Mouse (Mus musculus) stomach, postnatal 0 days (tissue): ENCODE measurements around the gene Stk38. TPM values are rescaled to one million over a fixed set of nuclear protein-coding genes. Genes with fewer than 3 reads are reported as not detected.

Experiments used
- ATAC-seq: fragments of 200-750 bp; cut with Nextera tagmentation; 2 replicates; pipeline ENCODE4 v1.8.0; 2017; ENCODE audit not compliant: low FRiP score, low TSS enrichment
- DNase-seq: peaks from one replicate; pipeline ENCODE4 v3.0.0-alpha.2; 2016; ENCODE audit warnings: low spot score
- H3K27ac ChIP-seq: fragments of 300-500 bp; sonication (generic); replicated peaks from 2 replicates; pipeline ENCODE4 v1.5.1; 2014; ENCODE audit warnings: mild to moderate bottlenecking, control low read depth
- H3K27me3 ChIP-seq: fragments of 300-500 bp; sonication (generic); 2 replicates; pipeline ENCODE4 v1.6.1; 2014; ENCODE audit warnings: low read length; ENCODE audit not compliant: control insufficient read depth, insufficient read depth
- H3K36me3 ChIP-seq: fragments of 300-500 bp; sonication (generic); 2 replicates; pipeline ENCODE4 v1.6.1; 2014; ENCODE audit warnings: low read length, mixed read lengths; ENCODE audit not compliant: control insufficient read depth, insufficient read depth
- H3K4me1 ChIP-seq: fragments of 300-500 bp; sonication (generic); replicated peaks from 2 replicates; pipeline ENCODE4 v1.6.1; 2014; ENCODE audit warnings: antibody characterized with exemption; ENCODE audit not compliant: control insufficient read depth, insufficient read depth
- H3K4me2 ChIP-seq: fragments of 300-500 bp; sonication (generic); replicated peaks from 2 replicates; pipeline ENCODE4 v1.6.1; 2014; ENCODE audit warnings: low read depth, mild to moderate bottlenecking, control low read depth, moderate library complexity
- H3K4me3 ChIP-seq: fragments of 300-500 bp; sonication (generic); 2 replicates; pipeline ENCODE4 v1.5.1; 2014; ENCODE audit warnings: low read depth, low read length, control low read depth
- H3K9ac ChIP-seq: fragments of 300-500 bp; sonication (generic); 2 replicates; pipeline ENCODE4 v1.6.1; 2014; ENCODE audit warnings: mild to moderate bottlenecking, low read length, control low read depth, mixed read lengths
- H3K9me3 ChIP-seq: fragments of 300-500 bp; sonication (generic); 2 replicates; pipeline ENCODE4 v1.6.1; 2016; ENCODE audit warnings: low read length; ENCODE audit not compliant: control insufficient read depth
- CTCF ChIP-seq: IDR thresholded peaks from 2 replicates; pipeline ENCODE4 v1.5.1; 2016; ENCODE audit warnings: antibody characterized with exemption, low read depth, mild to moderate bottlenecking, moderate library complexity
- EP300 ChIP-seq: optimal IDR thresholded peaks from 2 replicates; pipeline ENCODE3; 2016; ENCODE audit warnings: antibody characterized with exemption
- WGBS: fragments of 180-500 bp; shearing (Covaris S2); extraction: QIAGEN DNeasy Blood & Tissue Kit; methylation state at CpG from one replicate; pipeline ENCODE4 v1.1.7; 2014; 5-methylcytosine and 5-hydroxymethylcytosine counted together
- polyA plus RNA-seq: library from polyadenylated mRNA; unstranded; fragments of >200 nt; fragmentation: Nextera tagmentation; extraction: Ambion mirVana; gene quantifications from 2 replicates; pipeline ENCODE4 v1.2.1, GENCODE M21; 2015

Gene Stk38
- polyA plus RNA-seq: 64.8 and 68.7 TPM in 2 replicates

DNA sequence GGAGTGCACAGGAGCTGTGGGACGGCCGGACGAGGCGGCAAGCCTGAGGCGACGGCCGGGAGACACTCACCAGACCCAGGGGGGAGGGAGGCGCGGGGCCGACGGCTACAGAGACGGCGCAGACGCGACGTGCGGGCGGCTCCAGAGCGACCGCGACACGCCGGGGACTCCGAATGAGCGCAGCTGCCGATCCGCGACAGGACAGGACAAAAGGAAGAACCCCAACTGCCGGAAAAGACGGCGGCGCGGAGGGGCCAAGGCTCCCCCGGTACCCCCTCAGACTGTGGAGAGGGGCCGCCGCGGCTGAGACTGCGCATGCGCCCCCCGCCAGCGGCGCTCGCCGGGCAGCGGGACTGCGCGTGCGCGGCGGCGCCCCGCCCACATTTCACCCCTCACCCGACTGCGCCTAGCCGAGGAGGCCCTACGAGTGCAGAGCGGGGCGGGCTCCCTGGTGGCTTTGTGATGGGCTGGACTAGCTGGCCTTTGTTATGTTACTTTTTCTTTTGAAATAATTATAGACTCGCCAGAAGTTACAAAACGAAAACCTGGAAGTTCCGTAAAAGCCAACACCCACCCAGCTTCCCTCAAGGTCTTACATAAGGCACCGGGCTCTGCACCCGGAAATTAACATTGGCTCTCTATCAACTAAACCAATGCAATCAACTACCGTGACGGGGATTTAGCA, at the start of gene Stk38:
Gene Stk38, minus strand, starts transcription at position 355 of the 685 bp plus-strand sequence.
- H3K4me2 ChIP-seq: peak within 1 kb of the TSS; percentile 88
- H3K4me3 ChIP-seq: peak within 1 kb of the TSS; percentile 95
- H3K9ac ChIP-seq: peak within 1 kb of the TSS; percentile 95
- H3K27me3 ChIP-seq: no peaks in the 10 kb centered on the region
- TF ChIP-seq CTCF (no peak), EP300 (peak; percentile 88)
- H3K36me3 ChIP-seq: no peaks in the 10 kb centered on the region
- no peaks in the 10 kb centered on the region for H3K4me1 ChIP-seq
- no peaks in the 10 kb centered on the region for H3K9me3 ChIP-seq
- DNase-seq: peak; percentile 93
- WGBS: under 1% methylated on average over 58 of the region's 65 CpGs
- peak; percentile 94 for ATAC-seq
- peak within 1 kb of the TSS; percentile 95 for H3K27ac ChIP-seq

DNA sequence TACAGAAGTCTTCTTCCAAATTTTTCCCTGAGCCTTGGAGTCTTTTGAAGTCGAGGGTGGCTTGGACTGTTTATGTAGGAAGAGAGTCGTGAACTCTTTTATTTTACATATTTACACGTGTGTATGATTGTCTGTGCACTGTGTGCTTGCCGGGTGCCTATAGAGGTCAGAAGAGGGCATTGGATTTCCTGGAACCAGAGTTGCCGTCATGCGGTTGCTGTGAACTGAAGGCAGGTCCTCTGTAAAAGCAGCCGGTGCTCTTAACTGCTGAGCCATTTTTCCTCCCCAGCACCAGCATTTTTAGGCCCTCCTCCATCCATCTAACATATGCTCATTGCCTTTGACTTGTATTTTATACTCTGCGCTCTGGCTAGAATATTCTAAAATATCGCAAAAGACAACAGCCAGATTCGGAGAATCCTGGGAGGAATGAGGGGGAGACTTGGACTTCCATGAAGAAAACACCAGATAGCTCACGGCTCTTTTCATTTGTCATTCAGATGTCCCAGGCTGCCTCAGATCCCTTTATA, 49.6 kb upstream of the Stk38 start:
- ATAC-seq (no peak), DNase-seq (peak; percentile 45)
- H3K4me1 ChIP-seq: peaks cover 10% of the 10 kb centered on the region
- no peaks in the 10 kb centered on the region for H3K9me3 ChIP-seq
- no peak overlapping the region for H3K9ac ChIP-seq
- H3K4me3 ChIP-seq: no peak overlapping the region
- no peak overlapping the region for H3K27ac ChIP-seq
- H3K4me2 ChIP-seq: no peak overlapping the region
- no peaks in the 10 kb centered on the region for H3K27me3 ChIP-seq
- WGBS: 65% methylated on average over 11 of the region's 11 CpGs
- TF ChIP-seq EP300 (no peak), CTCF (no peak)
- no peaks in the 10 kb centered on the region for H3K36me3 ChIP-seq

DNA sequence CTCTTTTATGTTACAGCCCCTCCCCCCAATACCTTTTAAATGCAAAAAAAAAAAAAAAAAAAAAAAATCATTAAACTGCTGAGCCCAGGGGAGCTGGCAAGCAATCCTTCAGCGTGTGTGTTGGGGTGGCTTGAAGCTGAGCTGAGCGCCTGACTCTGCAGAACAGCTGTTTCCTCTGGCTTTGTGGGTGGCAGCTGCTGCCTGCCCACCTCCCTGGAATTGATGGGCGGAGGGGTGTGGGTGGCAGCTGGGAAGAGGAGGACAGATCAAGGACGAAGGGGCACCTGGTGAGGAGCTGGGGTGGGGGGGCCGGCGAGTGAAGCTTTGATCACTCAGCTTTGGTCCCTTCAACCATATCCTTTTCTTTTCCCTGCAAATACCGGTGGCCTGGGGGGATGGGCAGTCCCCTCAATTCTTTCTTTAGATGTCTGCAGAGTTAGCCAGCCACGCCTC, 48.9 kb upstream of the Stk38 start:
- 22% methylated on average over 8 of the region's 8 CpGs for WGBS
- TF ChIP-seq CTCF: no peak
- TF ChIP-seq EP300: no peak
- Histone ChIP-seq H3K9me3 (no peaks in the 10 kb centered on the region), H3K4me1 (peaks cover 7% of the 10 kb centered on the region; the same call in 1 of the 2 replicates), H3K9ac (no peak overlapping the region), H3K27me3 (no peaks in the 10 kb centered on the region), H3K27ac (0 out of 2 replicates have a peak overlapping the region, but pooled peaks have one; percentile 8), H3K4me2 (no peak overlapping the region), H3K36me3 (no peaks in the 10 kb centered on the region), H3K4me3 (no peak overlapping the region)
- ATAC-seq: no peak
- DNase-seq: no peak

DNA sequence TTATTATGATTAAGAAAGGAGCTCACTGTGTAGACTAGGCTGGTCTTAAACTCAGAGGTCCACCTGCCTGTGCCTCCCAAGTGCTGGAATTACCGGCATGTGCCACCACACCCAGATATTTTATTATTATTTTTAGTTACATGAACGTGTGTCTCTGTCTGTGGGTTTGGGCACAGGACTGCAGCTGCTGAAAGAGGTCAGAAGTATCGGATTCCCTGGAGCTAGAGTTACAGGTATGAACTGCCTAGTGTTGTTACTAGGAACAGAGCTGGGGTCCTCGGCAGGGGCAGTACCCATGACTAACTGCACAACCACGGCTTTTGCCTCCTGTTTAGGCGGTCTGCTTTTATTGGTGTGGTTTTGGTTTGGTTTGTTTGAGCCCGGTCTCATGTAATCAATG, 48.4 kb upstream of the Stk38 start:
- no peak overlapping the region for H3K4me3 ChIP-seq
- no peaks in the 10 kb centered on the region for H3K9me3 ChIP-seq
- no peaks in the 10 kb centered on the region for H3K27me3 ChIP-seq
- H3K9ac ChIP-seq: no peak overlapping the region
- no peaks in the 10 kb centered on the region for H3K36me3 ChIP-seq
- no peak for TF ChIP-seq CTCF
- no peak for TF ChIP-seq EP300
- DNase-seq (no peak), ATAC-seq (no peak)
- no peak overlapping the region for H3K27ac ChIP-seq
- H3K4me1 ChIP-seq: peaks cover 7% of the 10 kb centered on the region; the same call in 1 of the 2 replicates
- 17% methylated on average over 7 of the region's 7 CpGs for WGBS
- no peak overlapping the region for H3K4me2 ChIP-seq

DNA sequence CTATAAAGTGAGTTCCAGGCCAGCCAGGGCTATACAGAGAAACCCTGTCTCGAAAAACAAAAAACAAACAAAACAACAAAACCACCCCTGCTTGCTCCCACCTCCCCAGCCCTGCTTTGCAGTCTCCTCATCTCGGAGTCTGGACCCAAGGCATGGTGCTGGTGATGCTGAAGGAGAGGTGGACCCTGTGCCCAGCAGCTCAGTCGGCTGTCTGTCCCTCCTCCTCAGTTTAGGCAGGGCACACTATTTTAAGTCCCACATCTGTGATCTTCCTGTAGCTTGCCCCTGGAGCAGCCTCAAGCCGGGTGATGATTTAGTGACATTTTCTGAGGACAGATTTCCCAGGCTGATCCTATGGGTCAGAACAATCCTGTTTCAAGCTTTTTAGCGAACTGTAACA, 47.8 kb upstream of the Stk38 start:
- no peak overlapping the region for H3K27ac ChIP-seq
- no peaks in the 10 kb centered on the region for H3K9me3 ChIP-seq
- TF ChIP-seq EP300 (no peak), CTCF (no peak)

DNA sequence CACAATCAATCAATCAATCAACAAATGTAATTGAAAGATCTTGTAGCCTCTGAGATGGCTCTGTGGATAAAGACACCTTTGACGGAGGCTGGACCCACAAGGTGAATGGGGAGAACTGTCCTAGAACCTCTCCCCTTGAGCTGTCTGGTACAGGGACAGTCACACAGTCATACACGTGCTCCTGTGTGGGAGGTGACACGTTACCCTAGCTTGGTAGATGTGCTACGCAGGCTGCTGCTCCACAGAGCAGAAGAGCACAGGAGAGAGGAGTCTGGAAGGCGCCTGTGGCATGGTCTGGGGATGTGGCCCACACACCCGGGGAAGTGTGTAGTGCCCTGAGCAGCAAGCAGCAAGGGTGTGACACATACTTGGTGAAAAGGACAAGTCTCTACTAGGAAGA, 46.6 kb upstream of the Stk38 start:
- DNase-seq (no peak), ATAC-seq (no peak)
- H3K9me3 ChIP-seq: no peaks in the 10 kb centered on the region
- no peak overlapping the region for H3K4me3 ChIP-seq
- no peak overlapping the region for H3K4me2 ChIP-seq
- H3K36me3 ChIP-seq: no peaks in the 10 kb centered on the region
- WGBS: 73% methylated on average over 6 of the region's 6 CpGs
- no peak overlapping the region for H3K9ac ChIP-seq
- 0 out of 2 replicates have a peak overlapping the region, but pooled peaks have one; percentile 13 for H3K27ac ChIP-seq
- H3K4me1 ChIP-seq: peaks cover 7% of the 10 kb centered on the region; the same call in 1 of the 2 replicates
- no peaks in the 10 kb centered on the region for H3K27me3 ChIP-seq
- no peak for TF ChIP-seq EP300

More for the DNA sequence above, 47.8 kb upstream of the Stk38 start:
- H3K9ac ChIP-seq: no peak overlapping the region
- H3K4me3 ChIP-seq: no peak overlapping the region
- no peak overlapping the region for H3K4me2 ChIP-seq
- no peaks in the 10 kb centered on the region for H3K27me3 ChIP-seq
- H3K4me1 ChIP-seq: peaks cover 7% of the 10 kb centered on the region; the same call in 1 of the 2 replicates
- WGBS: 65% methylated on average over 5 of the region's 5 CpGs
- DNase-seq (no peak), ATAC-seq (no peak)
- no peaks in the 10 kb centered on the region for H3K36me3 ChIP-seq
